Mouse (Mus musculus) heart, embryonic 10.5 days (tissue): ENCODE measurements around the gene Flywch2. TPM values are rescaled to one million over a fixed set of nuclear protein-coding genes. Genes with fewer than 3 reads are reported as not detected.
"Not testable (repeated sequence)": the region's sequence is repeated elsewhere in the genome, so short reads cannot be mapped to it uniquely, and the experiment has no call there.

ENCODE experiments used
- DNase-seq: peaks from one replicate; pipeline ENCODE4 v3.0.0-alpha.2; 2017; ENCODE audit warnings: low spot score
- H3K27ac ChIP-seq: fragments of 300-500 bp; sonication (generic); 2 replicates; pipeline ENCODE4 v1.5.1; 2016; ENCODE audit warnings: mild to moderate bottlenecking
- H3K27me3 ChIP-seq: fragments of 300-500 bp; sonication (generic); 2 replicates; pipeline ENCODE4 v1.6.1; 2016; ENCODE audit warnings: mild to moderate bottlenecking; ENCODE audit not compliant: poor library complexity, insufficient read depth, severe bottlenecking
- H3K36me3 ChIP-seq: fragments of 300-500 bp; sonication (generic); 2 replicates; pipeline ENCODE4 v1.6.1; 2016; ENCODE audit warnings: mild to moderate bottlenecking, moderate library complexity
- H3K4me1 ChIP-seq: fragments of 300-500 bp; sonication (generic); 2 replicates; pipeline ENCODE4 v1.6.1; 2016; ENCODE audit warnings: mild to moderate bottlenecking
- H3K4me3 ChIP-seq: fragments of 300-500 bp; sonication (generic); 2 replicates; pipeline ENCODE4 v1.5.1; 2016; ENCODE audit warnings: mild to moderate bottlenecking, moderate library complexity
- H3K9me3 ChIP-seq: fragments of 300-500 bp; sonication (generic); 2 replicates; pipeline ENCODE4 v1.6.1; 2016; ENCODE audit warnings: mild to moderate bottlenecking, moderate library complexity
- WGBS: fragments of 180-500 bp; shearing (Covaris S2); methylation state at CpG from one replicate; pipeline ENCODE4 v1.1.7; 2016; 5-methylcytosine and 5-hydroxymethylcytosine counted together
- polyA plus RNA-seq: library from polyadenylated mRNA; unstranded; fragments of >200 nt; fragmentation: Nextera tagmentation; extraction: Ambion mirVana; gene quantifications from 2 replicates; pipeline ENCODE4 v1.2.1, GENCODE M21; 2016

The Flywch2 gene
- polyA plus RNA-seq, 1 experiment from 2014 or later: 20.3 TPM

GRCm38 (mm10) chr17:23786510-23786931 lies 640 bp upstream of the Flywch2 start:
- no peak for DNase-seq
- Histone ChIP-seq H3K36me3 (no peaks in the 10 kb centered on the region), H3K27ac (no peak overlapping the region), H3K4me1 (peaks cover 30% of the 10 kb centered on the region), H3K27me3 (no peaks in the 10 kb centered on the region), H3K4me3 (peak overlapping the region; percentile 77), H3K9me3 (no peaks in the 10 kb centered on the region)
- WGBS: 19% methylated on average over 13 of the region's 13 CpGs

GRCm38 (mm10) chr17:23783352-23783751 lies 2.5 kb downstream of the Flywch2 start:
- no peak overlapping the region for H3K27ac ChIP-seq
- H3K4me1 ChIP-seq: peaks cover 12% of the 10 kb centered on the region
- DNase-seq: no peak
- no peak overlapping the region for H3K4me3 ChIP-seq
- H3K36me3 ChIP-seq: no peaks in the 10 kb centered on the region
- 0 out of 2 replicates have a peak, but pooled peaks cover 6% of the 10 kb centered on the region for H3K27me3 ChIP-seq
- H3K9me3 ChIP-seq: no peaks in the 10 kb centered on the region

- Histone ChIP-seq H3K36me3 (no peaks in the 10 kb centered on the region), H3K4me1 (peaks cover 4% of the 10 kb centered on the region; the same call in 1 of the 2 replicates), H3K4me3 (no peak overlapping the region), H3K27me3 (0 out of 2 replicates have a peak, but pooled peaks cover 6% of the 10 kb centered on the region), H3K27ac (no peak overlapping the region), H3K9me3 (no peaks in the 10 kb centered on the region)
- 42% methylated on average over 2 of the region's 2 CpGs for WGBS
- DNase-seq: no peak
These were observed 7.4 kb downstream of the Flywch2 start for GRCm38 (mm10) chr17:23778447-23778846.

- Histone ChIP-seq H3K9me3 (no peaks in the 10 kb centered on the region), H3K4me1 (peaks cover 4% of the 10 kb centered on the region; the same call in 1 of the 2 replicates), H3K27me3 (0 out of 2 replicates have a peak, but pooled peaks cover 6% of the 10 kb centered on the region), H3K36me3 (no peaks in the 10 kb centered on the region), H3K4me3 (no peak overlapping the region), H3K27ac (no peak overlapping the region)
- DNase-seq: no peak
- 79% methylated on average over 2 of the region's 2 CpGs for WGBS
These were observed 8.7 kb downstream of the Flywch2 start for GRCm38 (mm10) chr17:23777141-23777540.

- DNase-seq: peak; percentile 73
- 71% methylated on average over 10 of the region's 10 CpGs for WGBS
- no peak overlapping the region for H3K27ac ChIP-seq
- H3K36me3 ChIP-seq: no peaks in the 10 kb centered on the region
- no peak overlapping the region for H3K4me3 ChIP-seq
- 0 out of 2 replicates have a peak, but pooled peaks cover 6% of the 10 kb centered on the region for H3K27me3 ChIP-seq
- H3K9me3 ChIP-seq: no peaks in the 10 kb centered on the region
- peaks cover 7% of the 10 kb centered on the region; the same call in 1 of the 2 replicates for H3K4me1 ChIP-seq
These were observed 9.7 kb downstream of the Flywch2 start for GRCm38 (mm10) chr17:23776216-23776615.

GRCm38 (mm10) chr17:23774090-23774489 lies 11.8 kb downstream of the Flywch2 start:
- no peak overlapping the region for H3K27ac ChIP-seq
- peak; percentile 88 for DNase-seq
- H3K9me3 ChIP-seq: no peaks in the 10 kb centered on the region
- H3K4me3 ChIP-seq: no peak overlapping the region
- WGBS: 6% methylated on average over 12 of the region's 12 CpGs
- H3K36me3 ChIP-seq: no peaks in the 10 kb centered on the region
- H3K4me1 ChIP-seq: peaks cover 15% of the 10 kb centered on the region
- 0 out of 2 replicates have a peak, but pooled peaks cover 6% of the 10 kb centered on the region for H3K27me3 ChIP-seq

GRCm38 (mm10) chr17:23773676-23774075 lies 12.2 kb downstream of the Flywch2 start:
- H3K36me3 ChIP-seq: peaks cover 2% of the 10 kb centered on the region
- WGBS: 69% methylated on average over 6 of the region's 6 CpGs
- DNase-seq: peak; percentile 68
- 0 out of 2 replicates have a peak, but pooled peaks cover 2% of the 10 kb centered on the region for H3K27me3 ChIP-seq
- no peaks in the 10 kb centered on the region for H3K9me3 ChIP-seq
- no peak overlapping the region for H3K27ac ChIP-seq
- peaks cover 15% of the 10 kb centered on the region for H3K4me1 ChIP-seq
- no peak overlapping the region for H3K4me3 ChIP-seq

GRCm38 (mm10) chr17:23772219-23772556 lies 13.7 kb downstream of the Flywch2 start:
- H3K9me3 ChIP-seq, H3K27ac ChIP-seq, DNase-seq, H3K4me3 ChIP-seq, H3K27me3 ChIP-seq: not testable (repeated sequence)
- Histone ChIP-seq H3K4me1 (peaks cover 15% of the 10 kb centered on the region), H3K36me3 (peaks cover 14% of the 10 kb centered on the region)
- 74% methylated on average over 2 of the region's 2 CpGs for WGBS

GRCm38 (mm10) chr17:23771284-23772218 lies 14.3 kb downstream of the Flywch2 start, which contains the start of gene Flywch1:
Gene Flywch1 (minus strand): TSS chr17:23771602.
- H3K4me3 ChIP-seq: peak within 1 kb of the TSS; percentile 84
- peaks cover 15% of the 10 kb centered on the region for H3K4me1 ChIP-seq

GRCm38 (mm10) chr17:23770896-23771283 lies 15.0 kb downstream of the Flywch2 start:
- 1% methylated on average over 19 of the region's 19 CpGs for WGBS
- Histone ChIP-seq H3K27ac (peak overlapping the region; percentile 95), H3K4me1 (peaks cover 15% of the 10 kb centered on the region), H3K36me3 (peaks cover 17% of the 10 kb centered on the region), H3K27me3 (no peaks in the 10 kb centered on the region), H3K9me3 (no peaks in the 10 kb centered on the region), H3K4me3 (peak overlapping the region; percentile 84)
- no peak for DNase-seq

More at GRCm38 (mm10) chr17:23771284-23772218, 14.3 kb downstream of the Flywch2 start, which contains the start of gene Flywch1:
- Histone ChIP-seq H3K27me3 (no peaks in the 10 kb centered on the region), H3K36me3 (peaks cover 17% of the 10 kb centered on the region), H3K9me3 (no peaks in the 10 kb centered on the region), H3K27ac (peak within 1 kb of the TSS; percentile 95)
- DNase-seq: peak; percentile 99
- 3% methylated on average over 45 of the region's 58 CpGs for WGBS

GRCm38 (mm10) chr17:23770493-23770892 lies 15.4 kb downstream of the Flywch2 start:
- peaks cover 15% of the 10 kb centered on the region for H3K4me1 ChIP-seq
- no peaks in the 10 kb centered on the region for H3K9me3 ChIP-seq
- no peaks in the 10 kb centered on the region for H3K27me3 ChIP-seq
- WGBS: 18% methylated on average over 2 of the region's 2 CpGs
- peaks cover 17% of the 10 kb centered on the region for H3K36me3 ChIP-seq
- DNase-seq: no peak
- H3K4me3 ChIP-seq: peak overlapping the region; percentile 84
- peak overlapping the region; percentile 95 for H3K27ac ChIP-seq

GRCm38 (mm10) chr17:23762976-23763375 lies 22.9 kb downstream of the Flywch2 start:
- DNase-seq: no peak
- 87% methylated on average over 11 of the region's 11 CpGs for WGBS
- Histone ChIP-seq H3K27me3 (no peaks in the 10 kb centered on the region), H3K9me3 (no peaks in the 10 kb centered on the region), H3K4me1 (no peaks in the 10 kb centered on the region), H3K4me3 (no peak overlapping the region), H3K36me3 (peaks cover 68% of the 10 kb centered on the region), H3K27ac (no peak overlapping the region)

- no peaks in the 10 kb centered on the region for H3K9me3 ChIP-seq
- no peaks in the 10 kb centered on the region for H3K4me1 ChIP-seq
- peaks cover 79% of the 10 kb centered on the region for H3K36me3 ChIP-seq
- no peak for DNase-seq
- H3K27me3 ChIP-seq: no peaks in the 10 kb centered on the region
- 96% methylated on average over 3 of the region's 3 CpGs for WGBS
- H3K27ac ChIP-seq: no peak overlapping the region
- no peak overlapping the region for H3K4me3 ChIP-seq
These were observed 24.7 kb downstream of the Flywch2 start for GRCm38 (mm10) chr17:23761155-23761554.
